Mouse (Mus musculus) intestine, postnatal 0 days (tissue): ENCODE measurements around the gene Spdef. TPM values are rescaled to one million over a fixed set of nuclear protein-coding genes. Genes with fewer than 3 reads are reported as not detected.

ENCODE experiments used
- ATAC-seq: fragments of 200-750 bp; cut with Nextera tagmentation; 2 replicates; pipeline ENCODE4 v1.8.0; 2017; ENCODE audit warnings: mild to moderate bottlenecking, moderate TSS enrichment, moderate library complexity
- H3K27ac ChIP-seq: fragments of 300-500 bp; sonication (generic); 2 replicates; pipeline ENCODE4 v1.5.1; 2014; ENCODE audit warnings: mild to moderate bottlenecking, low read depth, low read length, moderate library complexity
- H3K27me3 ChIP-seq: fragments of 300-500 bp; sonication (generic); replicated peaks from 2 replicates; pipeline ENCODE4 v1.6.1; 2014; ENCODE audit warnings: low read length, mixed read lengths; ENCODE audit not compliant: control insufficient read depth, insufficient read depth
- H3K36me3 ChIP-seq: fragments of 300-500 bp; sonication (generic); 2 replicates; pipeline ENCODE4 v1.6.1; 2014; ENCODE audit warnings: mild to moderate bottlenecking, moderate library complexity; ENCODE audit not compliant: control insufficient read depth, insufficient read depth
- H3K4me1 ChIP-seq: fragments of 300-500 bp; sonication (generic); replicated peaks from 2 replicates; pipeline ENCODE4 v1.6.1; 2014; ENCODE audit warnings: antibody characterized with exemption, low read length, mixed read lengths; ENCODE audit not compliant: control insufficient read depth, insufficient read depth
- H3K4me2 ChIP-seq: fragments of 300-500 bp; sonication (generic); replicated peaks from 2 replicates; pipeline ENCODE4 v1.6.1; 2014; ENCODE audit warnings: low read depth, mild to moderate bottlenecking, moderate library complexity
- H3K4me3 ChIP-seq: fragments of 300-500 bp; sonication (generic); 2 replicates; pipeline ENCODE4 v1.5.1; 2014; ENCODE audit warnings: low read depth, low read length
- H3K9ac ChIP-seq: fragments of 300-500 bp; sonication (generic); 2 replicates; pipeline ENCODE4 v1.6.1; 2014; ENCODE audit warnings: mild to moderate bottlenecking, low read depth, low read length
- H3K9me3 ChIP-seq: fragments of 300-500 bp; sonication (generic); 2 replicates; pipeline ENCODE4 v1.6.1; 2016; ENCODE audit warnings: mixed run types; ENCODE audit not compliant: control insufficient read depth
- CTCF ChIP-seq: sonication (generic); IDR thresholded peaks from 2 replicates; pipeline ENCODE4 v1.5.1; 2016; ENCODE audit warnings: low read depth, mild to moderate bottlenecking, control low read depth, antibody characterized with exemption, moderate library complexity
- WGBS: fragments of 180-500 bp; shearing (Covaris S2); extraction: QIAGEN DNeasy Blood & Tissue Kit; methylation state at CpG from one replicate; pipeline ENCODE4 v1.1.7; 2014; 5-methylcytosine and 5-hydroxymethylcytosine counted together
- polyA plus RNA-seq: library from polyadenylated mRNA; unstranded; fragments of >200 nt; fragmentation: Nextera tagmentation; extraction: Ambion mirVana; gene quantifications from 2 replicates; pipeline ENCODE4 v1.2.1, GENCODE M21; 2015

The Spdef gene
- polyA plus RNA-seq, 1 experiment from 2014 or later: 9.9 TPM

DNA sequence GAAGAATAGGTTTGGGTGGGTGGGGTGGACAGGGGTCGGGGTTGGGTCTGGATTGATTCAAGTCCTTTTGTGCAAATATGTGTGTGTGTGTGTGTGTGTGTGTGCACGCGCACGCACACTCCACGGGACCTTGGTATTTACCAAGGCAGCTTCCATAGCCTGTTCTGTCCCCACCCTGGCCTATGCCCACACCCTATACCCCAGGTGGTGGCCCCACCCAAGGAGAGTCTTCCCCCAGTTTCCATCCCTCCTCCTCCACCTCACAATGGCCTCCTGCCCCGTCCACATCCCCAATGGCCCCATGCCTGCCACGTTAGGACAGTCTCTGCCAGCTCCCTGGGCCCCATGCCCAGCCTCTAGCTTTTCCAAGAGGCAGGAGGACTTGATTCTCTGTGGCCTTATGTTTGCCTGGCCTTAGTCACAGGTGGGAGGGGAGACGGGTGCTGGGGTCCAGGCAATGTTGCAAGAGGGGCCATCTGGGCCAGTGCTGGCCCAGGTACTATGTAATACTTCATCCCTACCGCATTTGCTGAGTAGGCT is 7.6 kb downstream of the Spdef start:
- Histone ChIP-seq H3K27me3 (no peaks in the 10 kb centered on the region), H3K9ac (no peak overlapping the region), H3K4me1 (0 out of 2 replicates have a peak, but pooled peaks cover 7% of the 10 kb centered on the region), H3K4me2 (no peak overlapping the region), H3K9me3 (no peaks in the 10 kb centered on the region), H3K36me3 (no peaks in the 10 kb centered on the region), H3K4me3 (no peak overlapping the region), H3K27ac (no peak overlapping the region)
- WGBS: 68% methylated on average over 9 of the region's 9 CpGs
- no peak for TF ChIP-seq CTCF
- ATAC-seq: no peak

DNA sequence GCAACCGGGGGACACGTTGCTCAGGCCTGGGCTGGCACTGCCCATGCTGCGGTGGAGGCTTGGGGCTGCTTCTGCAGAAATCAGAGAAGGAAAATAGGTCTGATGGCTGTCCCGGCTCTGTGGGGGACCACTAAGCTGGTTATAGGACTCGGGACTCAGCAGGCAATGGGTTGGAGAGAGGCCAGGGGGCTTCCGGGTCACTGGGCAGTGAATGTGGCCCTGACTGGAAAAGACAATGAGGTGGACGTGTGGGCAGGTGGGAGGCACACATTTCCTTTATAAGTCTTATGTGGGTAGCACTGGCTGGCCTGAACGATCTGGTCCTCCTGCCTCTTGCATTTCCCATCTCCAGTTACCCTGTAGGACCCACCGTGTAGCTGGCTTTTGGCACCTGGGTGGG is 8.4 kb downstream of the Spdef start:
- no peak overlapping the region for H3K4me3 ChIP-seq
- no peak for ATAC-seq
- WGBS: 63% methylated on average over 9 of the region's 9 CpGs
- no peaks in the 10 kb centered on the region for H3K9me3 ChIP-seq
- no peaks in the 10 kb centered on the region for H3K36me3 ChIP-seq
- H3K4me1 ChIP-seq: 0 out of 2 replicates have a peak, but pooled peaks cover 7% of the 10 kb centered on the region
- H3K27me3 ChIP-seq: no peaks in the 10 kb centered on the region
- H3K27ac ChIP-seq: no peak overlapping the region
- H3K4me2 ChIP-seq: peak overlapping the region; percentile 35; the same call in 1 of the 2 replicates
- H3K9ac ChIP-seq: no peak overlapping the region
- TF ChIP-seq CTCF: no peak

DNA sequence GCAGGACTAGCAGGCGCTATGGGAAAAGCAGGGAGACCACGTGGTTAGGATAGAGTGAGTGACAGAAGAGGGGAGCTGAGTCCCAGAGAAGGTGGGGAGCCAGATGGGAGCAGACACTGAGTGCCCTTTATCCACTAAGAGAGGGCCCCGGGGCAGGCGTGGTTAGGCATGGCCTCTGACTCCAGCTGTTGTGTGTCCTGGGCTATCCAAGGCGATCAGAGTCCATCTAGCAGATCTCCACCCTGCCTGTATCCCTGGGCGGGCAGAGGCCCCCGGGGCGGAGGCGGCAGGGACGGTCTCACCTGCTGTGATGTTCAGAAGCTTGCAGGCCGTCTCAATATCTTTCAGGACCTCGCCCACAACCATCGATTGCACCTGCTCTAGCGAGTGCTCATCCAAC is 9.1 kb downstream of the Spdef start:
- H3K9me3 ChIP-seq: no peaks in the 10 kb centered on the region
- no peak overlapping the region for H3K27ac ChIP-seq
- H3K27me3 ChIP-seq: no peaks in the 10 kb centered on the region
- H3K4me2 ChIP-seq: peak overlapping the region; percentile 35
- no peak for TF ChIP-seq CTCF
- 0 out of 2 replicates have a peak, but pooled peaks cover 7% of the 10 kb centered on the region for H3K4me1 ChIP-seq
- ATAC-seq: peak; percentile 66; the same call in 1 of the 2 replicates
- no peaks in the 10 kb centered on the region for H3K36me3 ChIP-seq
- no peak overlapping the region for H3K4me3 ChIP-seq
- 37% methylated on average over 14 of the region's 14 CpGs for WGBS
- H3K9ac ChIP-seq: no peak overlapping the region

DNA sequence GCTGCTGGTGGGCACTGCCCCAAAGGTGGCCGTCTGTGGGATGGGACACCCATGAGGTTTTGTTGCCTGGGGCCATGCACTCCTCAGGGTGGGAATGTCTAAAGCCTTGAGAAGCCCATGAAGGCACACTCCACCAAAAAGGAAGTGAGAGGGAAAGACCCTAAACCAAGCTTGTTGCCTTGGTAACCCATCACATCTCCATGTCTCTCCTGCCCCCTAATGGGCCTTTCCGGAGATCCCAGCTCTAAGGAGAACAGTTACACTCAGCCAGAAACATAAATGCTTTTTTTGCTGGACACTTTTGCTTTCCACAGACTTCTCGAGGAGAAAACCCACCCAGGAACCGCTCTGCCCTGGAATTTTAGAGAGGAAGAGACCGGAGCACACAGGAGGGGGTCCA is 10.5 kb downstream of the Spdef start:
- Histone ChIP-seq H3K4me3 (no peak overlapping the region), H3K4me2 (no peak overlapping the region), H3K36me3 (no peaks in the 10 kb centered on the region), H3K27ac (no peak overlapping the region), H3K9me3 (no peaks in the 10 kb centered on the region), H3K27me3 (no peaks in the 10 kb centered on the region), H3K9ac (no peak overlapping the region), H3K4me1 (0 out of 2 replicates have a peak, but pooled peaks cover 7% of the 10 kb centered on the region)
- peak; percentile 56 for TF ChIP-seq CTCF
- WGBS: 74% methylated on average over 5 of the region's 5 CpGs
- no peak for ATAC-seq

DNA sequence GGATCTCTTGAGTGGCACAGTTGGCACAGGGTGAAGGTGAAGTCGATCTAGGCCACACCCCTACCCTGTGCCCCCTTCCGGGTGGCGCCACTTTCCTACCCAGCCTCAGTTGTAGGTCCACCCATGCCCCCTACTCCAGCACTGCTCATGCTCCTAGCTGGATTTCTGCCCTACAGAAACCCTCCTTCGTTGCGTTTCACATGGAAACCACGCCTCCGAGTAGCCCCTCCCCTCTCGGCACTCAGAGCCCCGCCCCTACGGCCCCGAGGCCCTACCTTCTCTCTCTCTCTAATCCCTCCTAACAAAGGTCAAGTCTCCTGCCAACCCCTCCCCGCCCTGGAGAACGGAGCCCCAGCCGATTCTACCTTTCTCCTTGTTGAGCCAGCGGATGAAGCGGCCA is 12.0 kb downstream of the Spdef start:
- H3K4me2 ChIP-seq: peak overlapping the region; percentile 65
- no peaks in the 10 kb centered on the region for H3K9me3 ChIP-seq
- no peak overlapping the region for H3K9ac ChIP-seq
- peak overlapping the region; percentile 36 for H3K4me3 ChIP-seq
- no peaks in the 10 kb centered on the region for H3K27me3 ChIP-seq
- H3K27ac ChIP-seq: 0 out of 2 replicates have a peak overlapping the region, but pooled peaks have one; percentile 57
- H3K36me3 ChIP-seq: no peaks in the 10 kb centered on the region
- no peak for TF ChIP-seq CTCF
- 5% methylated on average over 16 of the region's 16 CpGs for WGBS
- peak; percentile 69 for ATAC-seq
- 0 out of 2 replicates have a peak, but pooled peaks cover 7% of the 10 kb centered on the region for H3K4me1 ChIP-seq

DNA sequence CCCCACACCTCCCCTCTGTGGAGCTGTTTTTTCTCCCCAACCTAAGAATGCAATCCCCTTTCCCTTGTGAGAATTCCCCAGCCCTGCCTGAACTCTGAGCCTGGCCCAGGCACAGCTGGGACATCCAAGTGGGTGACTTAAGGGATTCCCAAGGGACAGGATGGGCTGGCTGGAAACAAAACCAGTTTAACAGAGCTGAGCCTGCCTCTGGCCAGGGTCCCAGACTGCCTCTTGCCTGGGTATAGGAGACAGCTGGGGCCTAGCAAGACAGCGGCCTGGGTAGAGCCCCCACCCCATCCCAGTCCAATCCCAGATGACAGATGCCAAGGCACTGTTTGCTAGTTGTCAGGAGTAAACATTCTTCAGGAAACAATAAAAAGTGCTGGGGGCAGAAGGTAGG is 15.9 kb downstream of the Spdef start:
- H3K9ac ChIP-seq: no peak overlapping the region
- ATAC-seq: no peak
- whole genome bisulfite sequencing: 42% methylated on average over 1 of the region's 1 CpGs
- no peaks in the 10 kb centered on the region for H3K9me3 ChIP-seq
- H3K27me3 ChIP-seq: no peaks in the 10 kb centered on the region
- no peak overlapping the region for H3K4me2 ChIP-seq
- TF ChIP-seq CTCF: no peak
- 0 out of 2 replicates have a peak, but pooled peaks cover 4% of the 10 kb centered on the region for H3K4me1 ChIP-seq
- H3K36me3 ChIP-seq: no peaks in the 10 kb centered on the region
- no peak overlapping the region for H3K4me3 ChIP-seq
- no peak overlapping the region for H3K27ac ChIP-seq
